Mouse (Mus musculus) liver, embryonic 14.5 days (tissue): ENCODE measurements around the gene Mms22l. TPM values are rescaled to one million over a fixed set of nuclear protein-coding genes. Genes with fewer than 3 reads are reported as not detected.

Source experiments
- ATAC-seq: fragments of 200-750 bp; cut with Nextera tagmentation; 2 replicates; pipeline ENCODE4 v1.8.0; 2017; ENCODE audit warnings: moderate number of reproducible peaks, mild to moderate bottlenecking, moderate library complexity; ENCODE audit not compliant: insufficient read depth
- DNase-seq, 3 experiments: peaks; one replicate each; pipeline ENCODE4 v3.0.0-alpha.2; 2012 to 2013; ENCODE audit warnings: low read depth in 3 of 3, low spot score in 3 of 3
- H3K27ac ChIP-seq: fragments of 300-500 bp; sonication (generic); 2 replicates; pipeline ENCODE4 v1.5.1; 2014; ENCODE audit warnings: moderate library complexity, mild to moderate bottlenecking, control low read depth, inconsistent platforms
- H3K27me3 ChIP-seq: fragments of 300-500 bp; sonication (generic); 2 replicates; pipeline ENCODE4 v1.6.1; 2014; ENCODE audit warnings: mild to moderate bottlenecking, low read length, moderate library complexity; ENCODE audit not compliant: control insufficient read depth, insufficient read depth
- H3K36me3 ChIP-seq: fragments of 300-500 bp; sonication (generic); replicated peaks from 2 replicates; pipeline ENCODE4 v1.6.1; 2014; ENCODE audit warnings: low read depth; ENCODE audit not compliant: control insufficient read depth, insufficient read depth
- H3K4me1 ChIP-seq, 2 experiments: fragments of 200-500 bp in 1 of 2; fragments of 300-500 bp in 1 of 2; sonication (generic) in 1 of 2; replicated peaks; 2 replicates each; pipeline ENCODE4 v1.6.1; 2012 to 2014; ENCODE audit warnings: antibody characterized with exemption in 1 of 2, inconsistent platforms in 1 of 2, low read length in 1 of 2; ENCODE audit not compliant: control insufficient read depth in 2 of 2, insufficient read depth in 2 of 2
- H3K4me2 ChIP-seq: fragments of 300-500 bp; sonication (generic); 2 replicates; pipeline ENCODE4 v1.6.1; 2014; ENCODE audit warnings: low read depth, mild to moderate bottlenecking, control low read depth, moderate library complexity
- H3K4me3 ChIP-seq, 2 experiments: fragments of 200-500 bp in 1 of 2; fragments of 300-500 bp in 1 of 2; sonication (generic) in 1 of 2; 2 replicates each; pipeline ENCODE4 v1.5.1; 2012 to 2014; ENCODE audit warnings: low read depth in 2 of 2, low read length in 2 of 2, mild to moderate bottlenecking in 2 of 2, control low read depth in 1 of 2, inconsistent platforms in 1 of 2, moderate library complexity in 1 of 2; ENCODE audit not compliant: insufficient read depth in 1 of 2
- H3K9ac ChIP-seq: fragments of 300-500 bp; sonication (generic); replicated peaks from 2 replicates; pipeline ENCODE4 v1.6.1; 2014; ENCODE audit warnings: mild to moderate bottlenecking, control low read depth, moderate library complexity
- H3K9me3 ChIP-seq: fragments of 300-500 bp; sonication (generic); 2 replicates; pipeline ENCODE4 v1.6.1; 2016; ENCODE audit warnings: low read length, mixed read lengths; ENCODE audit not compliant: control insufficient read depth
- CTCF ChIP-seq: IDR thresholded peaks from 2 replicates; pipeline ENCODE4 v1.5.1; 2016; ENCODE audit warnings: antibody characterized with exemption, low read depth, control low read depth
- EP300 ChIP-seq: IDR thresholded peaks from 2 replicates; pipeline ENCODE4 v1.6.1; 2016; ENCODE audit warnings: antibody characterized with exemption, low read depth
- WGBS: fragments of 180-500 bp; shearing (Covaris S2); extraction: QIAGEN DNeasy Blood & Tissue Kit; methylation state at CpG from one replicate; pipeline ENCODE4 v1.1.7; 2014; ENCODE audit not compliant: insufficient replicate concordance; 5-methylcytosine and 5-hydroxymethylcytosine counted together
- polyA plus RNA-seq, 2 experiments: library from polyadenylated mRNA; depleted of rRNA in 1 of 2; stranded (reverse) in 1 of 2; unstranded in 1 of 2; fragments of >200 nt; fragmentation: Nextera tagmentation in 1 of 2; extraction: Ambion mirVana in 1 of 2; gene quantifications; 2 replicates each; pipeline versions ENCODE4 v1.2.1 to v1.2.3; 2012 to 2014

Mms22l gene
- polyA plus RNA-seq, 2 experiments: 17.0 to 20.1 TPM

GRCm38 (mm10) chr4:24568989-24569556 is 72.8 kb downstream of the Mms22l start:
- Histone ChIP-seq H3K4me2 (no peak overlapping the region), H3K9ac (no peak overlapping the region), H3K4me3 (no peak overlapping the region), H3K9me3 (no peaks in the 10 kb centered on the region), H3K4me1 (no peaks in the 10 kb centered on the region), H3K36me3 (no peaks in the 10 kb centered on the region), H3K27ac (no peak overlapping the region), H3K27me3 (no peaks in the 10 kb centered on the region)
- WGBS: 76% methylated on average over 7 of the region's 7 CpGs
- ATAC-seq (no peak), DNase-seq (no peak)
- no peak for TF ChIP-seq EP300
- TF ChIP-seq CTCF: no peak

GRCm38 (mm10) chr4:24574276-24574675 is 78.0 kb downstream of the Mms22l start:
- Histone ChIP-seq H3K4me3 (no peak overlapping the region), H3K36me3 (peaks cover 2% of the 10 kb centered on the region), H3K27me3 (no peaks in the 10 kb centered on the region), H3K27ac (no peak overlapping the region), H3K4me1 (no peaks in the 10 kb centered on the region), H3K4me2 (no peak overlapping the region), H3K9me3 (no peaks in the 10 kb centered on the region), H3K9ac (no peak overlapping the region)
- DNase-seq: peak; percentile 39 to 52 (median 40)
- TF ChIP-seq CTCF: peak; percentile 93
- TF ChIP-seq EP300: no peak
- WGBS: 18% methylated on average over 6 of the region's 6 CpGs
- 0 out of 2 replicates have a peak, but pooled peaks have one; percentile 53 for ATAC-seq

- 73% methylated on average over 5 of the region's 5 CpGs for WGBS
Measured at GRCm38 (mm10) chr4:24577594-24577993, 81.3 kb downstream of the Mms22l start.

GRCm38 (mm10) chr4:24582295-24582694 is 86.0 kb downstream of the Mms22l start:
- Histone ChIP-seq H3K36me3 (peaks cover 5% of the 10 kb centered on the region), H3K27ac (no peak overlapping the region), H3K27me3 (no peaks in the 10 kb centered on the region), H3K4me2 (no peak overlapping the region), H3K9me3 (no peaks in the 10 kb centered on the region), H3K9ac (no peak overlapping the region), H3K4me1 (no peaks in the 10 kb centered on the region), H3K4me3 (no peak overlapping the region)
- TF ChIP-seq EP300 (no peak), CTCF (no peak)
- DNase-seq: no peak
- WGBS: 57% methylated on average over 1 of the region's 1 CpGs
- no peak for ATAC-seq

More at GRCm38 (mm10) chr4:24577594-24577993, 81.3 kb downstream of the Mms22l start:
- H3K27me3 ChIP-seq: no peaks in the 10 kb centered on the region
- no peak overlapping the region for H3K27ac ChIP-seq
- H3K9me3 ChIP-seq: no peaks in the 10 kb centered on the region
- H3K4me2 ChIP-seq: no peak overlapping the region
- H3K9ac ChIP-seq: no peak overlapping the region
- no peaks in the 10 kb centered on the region for H3K4me1 ChIP-seq
- ATAC-seq (peak; percentile 65; the same call in 1 of the 2 replicates), DNase-seq (no peak)
- 0 out of 2 replicates have a peak, but pooled peaks have one; percentile 17 for TF ChIP-seq EP300
- no peak for TF ChIP-seq CTCF
- peaks cover 4% of the 10 kb centered on the region for H3K36me3 ChIP-seq
- no peak overlapping the region for H3K4me3 ChIP-seq

GRCm38 (mm10) chr4:24583997-24584396 is 87.7 kb downstream of the Mms22l start:
- ATAC-seq: no peak

More at GRCm38 (mm10) chr4:24583997-24584396, 87.7 kb downstream of the Mms22l start:
- H3K9ac ChIP-seq: no peak overlapping the region
- no peak overlapping the region for H3K4me2 ChIP-seq
- H3K36me3 ChIP-seq: peaks cover 17% of the 10 kb centered on the region
- TF ChIP-seq EP300: no peak
- TF ChIP-seq CTCF: no peak
- no peaks in the 10 kb centered on the region for H3K4me1 ChIP-seq
- no peaks in the 10 kb centered on the region for H3K27me3 ChIP-seq
- DNase-seq: no peak
- H3K9me3 ChIP-seq: no peaks in the 10 kb centered on the region
- H3K27ac ChIP-seq: no peak overlapping the region
- no peak overlapping the region for H3K4me3 ChIP-seq
- WGBS: 86% methylated on average over 3 of the region's 3 CpGs
